Mouse (Mus musculus): ENCODE results near the gene Mylk3. TPM values are rescaled to one million over a fixed set of nuclear protein-coding genes. Genes with fewer than 3 reads are reported as not detected.

Gene Mylk3
- polyA plus RNA-seq, 1 experiment from 2014 or later: 0.60 TPM

- no peak for ATAC-seq
- no peaks in the 10 kb centered on the region for H3K9me3 ChIP-seq (replicated peaks; ENCODE audit: control insufficient read depth, low read length)
- H3K4me1 ChIP-seq (ENCODE audit: control insufficient read depth, insufficient read depth, low read length): no peaks in the 10 kb centered on the region
- H3K4me3 ChIP-seq (ENCODE audit: low read depth, low read length): no peak overlapping the region
- H3K4me2 ChIP-seq (ENCODE audit: low read length): no peak overlapping the region
- H3K9ac ChIP-seq (ENCODE audit: low read length): no peak overlapping the region
- H3K36me3 ChIP-seq (ENCODE audit: control insufficient read depth, insufficient read depth, low read length): peaks cover 12% of the 10 kb centered on the region
- no peaks in the 10 kb centered on the region for H3K27me3 ChIP-seq (replicated peaks; ENCODE audit: control insufficient read depth, insufficient read depth, low read length)
- no peak for DNase-seq (ENCODE audit: low spot score)
- WGBS: 83% methylated on average over 3 of the region's 3 CpGs
- H3K27ac ChIP-seq (ENCODE audit: low read depth, low read length): no peak overlapping the region
Measured at GRCm38 (mm10) chr8:85313036-85313435, 73.1 kb downstream of the Mylk3 start.

GRCm38 (mm10) chr8:85311743-85312142 lies 74.4 kb downstream of the Mylk3 start:
- H3K9ac ChIP-seq (ENCODE audit: low read length): no peak overlapping the region
- H3K27ac ChIP-seq (ENCODE audit: low read depth, low read length): no peak overlapping the region
- H3K9me3 ChIP-seq (replicated peaks; ENCODE audit: control insufficient read depth, low read length): no peaks in the 10 kb centered on the region
- no peak for ATAC-seq
- H3K4me2 ChIP-seq (ENCODE audit: low read length): no peak overlapping the region
- no peak overlapping the region for H3K4me3 ChIP-seq (ENCODE audit: low read depth, low read length)
- peaks cover 24% of the 10 kb centered on the region for H3K36me3 ChIP-seq (ENCODE audit: control insufficient read depth, insufficient read depth, low read length)
- no peaks in the 10 kb centered on the region for H3K4me1 ChIP-seq (ENCODE audit: control insufficient read depth, insufficient read depth, low read length)
- DNase-seq (ENCODE audit: low spot score): peak; percentile 42
- no peaks in the 10 kb centered on the region for H3K27me3 ChIP-seq (replicated peaks; ENCODE audit: control insufficient read depth, insufficient read depth, low read length)

GRCm38 (mm10) chr8:85308564-85308963 lies 77.6 kb downstream of the Mylk3 start:
- H3K4me1 ChIP-seq (ENCODE audit: control insufficient read depth, insufficient read depth, low read length): no peaks in the 10 kb centered on the region
- DNase-seq (ENCODE audit: low spot score) (no peak), ATAC-seq (no peak)
- no peaks in the 10 kb centered on the region for H3K27me3 ChIP-seq (replicated peaks; ENCODE audit: control insufficient read depth, insufficient read depth, low read length)
- H3K9ac ChIP-seq (ENCODE audit: low read length): no peak overlapping the region
- 100% methylated on average over 2 of the region's 2 CpGs for WGBS
- H3K27ac ChIP-seq (ENCODE audit: low read depth, low read length): no peak overlapping the region
- H3K4me3 ChIP-seq (ENCODE audit: low read depth, low read length): no peak overlapping the region
- peaks cover 50% of the 10 kb centered on the region for H3K36me3 ChIP-seq (ENCODE audit: control insufficient read depth, insufficient read depth, low read length)
- no peak overlapping the region for H3K4me2 ChIP-seq (ENCODE audit: low read length)
- H3K9me3 ChIP-seq (replicated peaks; ENCODE audit: control insufficient read depth, low read length): no peaks in the 10 kb centered on the region

- ATAC-seq (no peak), DNase-seq (ENCODE audit: low spot score) (no peak)
- H3K9me3 ChIP-seq (replicated peaks; ENCODE audit: control insufficient read depth, low read length): no peaks in the 10 kb centered on the region
- H3K4me1 ChIP-seq (ENCODE audit: control insufficient read depth, insufficient read depth, low read length): peaks cover 11% of the 10 kb centered on the region
- WGBS: 84% methylated on average over 5 of the region's 5 CpGs
- H3K36me3 ChIP-seq (ENCODE audit: control insufficient read depth, insufficient read depth, low read length): peaks cover 53% of the 10 kb centered on the region
- H3K27me3 ChIP-seq (replicated peaks; ENCODE audit: control insufficient read depth, insufficient read depth, low read length): no peaks in the 10 kb centered on the region
- H3K27ac ChIP-seq (ENCODE audit: low read depth, low read length): no peak overlapping the region
- no peak overlapping the region for H3K9ac ChIP-seq (ENCODE audit: low read length)
- H3K4me2 ChIP-seq (ENCODE audit: low read length): no peak overlapping the region
- H3K4me3 ChIP-seq (ENCODE audit: low read depth, low read length): no peak overlapping the region
Measured at GRCm38 (mm10) chr8:85303531-85303930, 82.6 kb downstream of the Mylk3 start.

- Histone ChIP-seq H3K4me2 (ENCODE audit: low read length) (no peak overlapping the region), H3K27ac (ENCODE audit: low read depth, low read length) (no peak overlapping the region), H3K4me3 (ENCODE audit: low read depth, low read length) (no peak overlapping the region), H3K9ac (ENCODE audit: low read length) (no peak overlapping the region), H3K36me3 (ENCODE audit: control insufficient read depth, insufficient read depth, low read length) (peaks cover 47% of the 10 kb centered on the region), H3K4me1 (ENCODE audit: control insufficient read depth, insufficient read depth, low read length) (peaks cover 17% of the 10 kb centered on the region), H3K27me3 (replicated peaks; ENCODE audit: control insufficient read depth, insufficient read depth, low read length) (no peaks in the 10 kb centered on the region), H3K9me3 (replicated peaks; ENCODE audit: control insufficient read depth, low read length) (no peaks in the 10 kb centered on the region)
- DNase-seq (ENCODE audit: low spot score) (no peak), ATAC-seq (no peak)
- WGBS: 88% methylated on average over 3 of the region's 3 CpGs
Measured at GRCm38 (mm10) chr8:85302931-85303330, 83.2 kb downstream of the Mylk3 start.

- WGBS: 36% methylated on average over 1 of the region's 1 CpGs
- H3K9me3 ChIP-seq (replicated peaks; ENCODE audit: control insufficient read depth, low read length): no peaks in the 10 kb centered on the region
- no peaks in the 10 kb centered on the region for H3K27me3 ChIP-seq (replicated peaks; ENCODE audit: control insufficient read depth, insufficient read depth, low read length)
- no peak overlapping the region for H3K4me3 ChIP-seq (ENCODE audit: low read depth, low read length)
- no peak for DNase-seq (ENCODE audit: low spot score)
- peaks cover 22% of the 10 kb centered on the region for H3K4me1 ChIP-seq (ENCODE audit: control insufficient read depth, insufficient read depth, low read length)
- H3K27ac ChIP-seq (ENCODE audit: low read depth, low read length): no peak overlapping the region
- peaks cover 38% of the 10 kb centered on the region for H3K36me3 ChIP-seq (ENCODE audit: control insufficient read depth, insufficient read depth, low read length)
- no peak overlapping the region for H3K9ac ChIP-seq (ENCODE audit: low read length)
- no peak overlapping the region for H3K4me2 ChIP-seq (ENCODE audit: low read length)
- no peak for ATAC-seq
Measured at GRCm38 (mm10) chr8:85301941-85302340, 84.2 kb downstream of the Mylk3 start.

- Histone ChIP-seq H3K4me3 (ENCODE audit: low read depth, low read length) (peak within 1 kb of the TSS; percentile 94), H3K27ac (ENCODE audit: low read depth, low read length) (peak within 1 kb of the TSS; percentile 92), H3K9ac (ENCODE audit: low read length) (peak within 1 kb of the TSS; percentile 88), H3K36me3 (ENCODE audit: control insufficient read depth, insufficient read depth, low read length) (peaks cover 16% of the 10 kb centered on the region), H3K4me2 (ENCODE audit: low read length) (peak within 1 kb of the TSS; percentile 86), H3K27me3 (replicated peaks; ENCODE audit: control insufficient read depth, insufficient read depth, low read length) (no peaks in the 10 kb centered on the region), H3K9me3 (replicated peaks; ENCODE audit: control insufficient read depth, low read length) (no peaks in the 10 kb centered on the region), H3K4me1 (ENCODE audit: control insufficient read depth, insufficient read depth, low read length) (peaks cover 22% of the 10 kb centered on the region)
- WGBS: under 1% methylated on average over 63 of the region's 63 CpGs
- DNase-seq (ENCODE audit: low spot score) (peak; percentile 99), ATAC-seq (peak; percentile 98)
Measured at GRCm38 (mm10) chr8:85299434-85300077, 86.6 kb downstream of the Mylk3 start, which contains the start of the genes Orc6 and Vps35. TSS of gene Orc6 (plus strand) at chr8:85299632. TSS of gene Vps35 (minus strand) at chr8:85299802.

GRCm38 (mm10) chr8:85298600-85299433 lies 87.3 kb downstream of the Mylk3 start:
- Histone ChIP-seq H3K9ac (ENCODE audit: low read length) (peak overlapping the region; percentile 88), H3K9me3 (replicated peaks; ENCODE audit: control insufficient read depth, low read length) (no peaks in the 10 kb centered on the region), H3K27me3 (replicated peaks; ENCODE audit: control insufficient read depth, insufficient read depth, low read length) (no peaks in the 10 kb centered on the region), H3K27ac (ENCODE audit: low read depth, low read length) (peak overlapping the region; percentile 92), H3K4me3 (ENCODE audit: low read depth, low read length) (peak overlapping the region; percentile 94), H3K4me2 (ENCODE audit: low read length) (peak overlapping the region; percentile 86), H3K36me3 (ENCODE audit: control insufficient read depth, insufficient read depth, low read length) (peaks cover 17% of the 10 kb centered on the region), H3K4me1 (ENCODE audit: control insufficient read depth, insufficient read depth, low read length) (peaks cover 22% of the 10 kb centered on the region)
- no peak; the same call in 1 of the 2 replicates for ATAC-seq
- DNase-seq (ENCODE audit: low spot score): peak; percentile 24
- under 1% methylated on average over 52 of the region's 53 CpGs for WGBS

- ATAC-seq: no peak
- no peak for DNase-seq (ENCODE audit: low spot score)
- no peak overlapping the region for H3K4me2 ChIP-seq (ENCODE audit: low read length)
- peaks cover 60% of the 10 kb centered on the region for H3K36me3 ChIP-seq (ENCODE audit: control insufficient read depth, insufficient read depth, low read length)
- no peaks in the 10 kb centered on the region for H3K9me3 ChIP-seq (replicated peaks; ENCODE audit: control insufficient read depth, low read length)
- H3K9ac ChIP-seq (ENCODE audit: low read length): no peak overlapping the region
- H3K4me1 ChIP-seq (ENCODE audit: control insufficient read depth, insufficient read depth, low read length): no peaks in the 10 kb centered on the region
- no peak overlapping the region for H3K27ac ChIP-seq (ENCODE audit: low read depth, low read length)
- no peaks in the 10 kb centered on the region for H3K27me3 ChIP-seq (replicated peaks; ENCODE audit: control insufficient read depth, insufficient read depth, low read length)
- 93% methylated on average over 1 of the region's 1 CpGs for WGBS
- H3K4me3 ChIP-seq (ENCODE audit: low read depth, low read length): no peak overlapping the region
Measured at GRCm38 (mm10) chr8:85286846-85287245, 99.3 kb downstream of the Mylk3 start.
